Mouse (Mus musculus): ENCODE data around the gene Gfpt1.
"Not testable (repeated sequence)": the region's sequence is repeated elsewhere in the genome, so short reads cannot be mapped to it uniquely, and the experiment has no call there.

Gfpt1 gene

DNA sequence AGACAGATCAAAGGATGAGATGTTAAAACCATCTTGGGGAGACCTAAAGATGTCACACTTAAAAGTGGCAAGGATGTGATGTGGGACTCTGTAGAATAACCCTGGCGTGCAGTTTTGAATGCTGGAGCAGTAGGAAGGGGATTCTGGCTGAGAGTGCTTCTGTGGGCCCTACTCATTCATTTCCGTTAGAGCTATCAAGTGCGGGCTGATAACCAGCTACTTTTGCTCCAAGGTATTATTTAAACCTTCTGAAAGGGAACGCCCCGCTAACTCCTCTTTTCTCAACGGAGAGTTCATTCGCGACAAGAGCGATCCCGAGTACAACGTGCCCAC lies 676 bp upstream of the Gfpt1 start:
- DNase-seq (ENCODE audit: low spot score in 2 of 2), result no peak

GRCm38 (mm10) chr6:87043131-87043516 lies 478 bp downstream of the Gfpt1 start:
- DNase-seq (ENCODE audit: low spot score in 2 of 2), result no peak

DNA sequence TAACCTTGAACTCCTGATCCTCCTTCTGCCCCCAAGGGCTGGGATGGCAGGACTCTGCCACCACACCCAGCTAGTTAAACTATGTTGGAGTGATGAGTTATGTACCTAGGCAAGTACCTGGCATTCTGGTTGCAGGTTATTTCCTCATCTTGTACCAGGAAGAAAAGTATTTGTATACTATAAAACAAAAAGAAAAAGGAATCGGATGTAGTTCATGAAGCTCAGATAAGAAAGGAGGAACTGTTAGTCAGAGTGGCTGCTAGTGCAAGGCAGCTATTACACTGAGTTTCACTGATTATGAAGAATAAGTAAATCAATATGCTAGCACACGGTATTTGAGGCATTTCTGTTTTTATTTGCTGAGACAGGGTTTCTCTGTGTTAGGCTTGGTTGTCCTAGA lies 2.2 kb downstream of the Gfpt1 start:
- no peak for DNase-seq (ENCODE audit: low spot score in 2 of 2)

- DNase-seq (ENCODE audit: low spot score in 2 of 2), result no peak
Measured at GRCm38 (mm10) chr6:87045507-87045906, 2.9 kb downstream of the Gfpt1 start.

DNA sequence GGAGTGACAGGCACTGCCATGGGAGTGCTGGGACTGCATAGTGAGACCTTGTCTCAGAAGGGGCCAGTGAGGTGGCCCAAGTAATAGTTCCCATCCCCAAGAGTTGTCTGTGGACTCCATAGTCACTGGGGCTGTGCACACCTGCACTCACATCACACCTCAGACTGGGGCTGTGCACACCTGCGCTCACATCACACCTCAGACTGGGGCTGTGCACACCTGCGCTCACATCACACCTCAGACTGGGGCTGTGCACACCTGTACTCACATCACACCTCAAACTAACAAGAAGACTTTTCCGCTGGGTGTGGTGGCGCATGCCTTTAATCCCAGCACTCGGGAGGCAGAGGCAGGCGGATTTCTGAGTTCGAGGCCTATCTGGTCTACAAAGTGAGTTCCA lies 6.1 kb downstream of the Gfpt1 start:
- not testable (repeated sequence) for DNase-seq (ENCODE audit: low spot score in 2 of 2)

DNA sequence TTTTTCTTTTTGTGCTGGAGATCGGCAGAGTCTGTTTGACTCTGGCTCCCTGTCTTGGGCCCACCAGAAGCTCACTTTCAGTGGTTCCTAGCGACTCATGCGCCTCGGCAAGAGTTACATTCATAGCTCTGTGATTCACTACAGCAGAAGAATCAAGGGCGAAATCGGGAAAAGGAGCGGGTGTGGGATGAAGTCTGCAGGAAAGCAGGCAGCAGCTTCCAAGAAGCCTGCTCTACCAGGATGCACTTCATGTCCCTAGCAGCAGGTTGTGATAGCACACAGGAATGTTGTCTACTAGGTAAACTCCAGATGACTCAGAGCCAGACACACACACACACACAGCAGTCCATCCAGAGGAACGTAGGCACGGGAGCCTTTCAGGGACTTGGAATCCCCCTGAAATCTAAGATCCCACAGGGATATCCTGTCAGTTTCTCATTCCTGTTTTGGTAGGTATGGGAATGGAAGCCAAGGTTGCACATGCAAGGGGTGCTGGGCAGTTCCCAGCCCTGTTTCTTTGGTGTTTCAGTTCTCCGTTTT lies 9.3 kb downstream of the Gfpt1 start:
- no peak for DNase-seq (ENCODE audit: low spot score in 2 of 2)

GRCm38 (mm10) chr6:87054193-87054592 lies 11.5 kb downstream of the Gfpt1 start:
- no peak for DNase-seq (ENCODE audit: low spot score in 2 of 2)

DNA sequence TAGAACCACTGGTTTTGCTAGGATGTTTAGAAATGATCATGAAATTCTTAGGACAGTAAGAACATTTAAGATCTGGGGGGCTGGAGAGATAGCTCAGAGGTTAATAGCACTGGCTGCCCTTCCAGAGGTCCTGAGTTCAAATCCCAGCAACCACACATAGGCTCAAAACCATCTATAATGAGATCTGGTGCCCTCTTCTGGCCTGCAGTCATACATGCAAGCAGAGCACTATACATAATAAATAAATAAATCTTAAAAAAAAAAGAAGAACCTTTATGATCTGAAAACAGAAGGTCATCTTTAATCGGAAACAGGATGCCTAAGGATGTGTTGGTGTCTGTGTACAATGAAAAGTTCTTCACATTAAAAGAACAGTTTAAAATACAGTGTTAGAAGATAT lies 17.1 kb downstream of the Gfpt1 start:
- DNase-seq (ENCODE audit: low spot score in 2 of 2), result no peak

DNA sequence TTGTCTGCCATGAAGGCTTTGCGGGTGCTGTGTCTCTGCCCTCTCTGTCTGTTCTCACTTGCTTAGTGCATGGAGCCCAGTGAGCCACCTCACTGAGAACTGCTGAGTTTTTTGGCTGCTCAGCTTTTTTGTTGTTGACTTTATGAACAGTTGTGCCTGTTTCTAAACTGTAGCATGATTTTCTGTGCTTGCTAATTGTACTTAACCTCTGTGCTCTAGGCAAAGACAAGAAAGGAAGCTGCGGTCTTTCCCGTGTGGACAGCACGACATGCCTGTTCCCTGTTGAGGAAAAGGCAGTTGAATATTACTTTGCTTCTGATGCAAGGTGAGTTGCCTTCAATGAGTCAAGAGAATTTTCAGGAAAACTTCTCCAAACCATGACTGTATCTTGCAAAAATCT lies 20.9 kb downstream of the Gfpt1 start:
- no peak for DNase-seq (ENCODE audit: low spot score in 2 of 2)

GRCm38 (mm10) chr6:87068209-87068608 lies 25.6 kb downstream of the Gfpt1 start:
- DNase-seq (ENCODE audit: low spot score in 2 of 2), result no peak

DNA sequence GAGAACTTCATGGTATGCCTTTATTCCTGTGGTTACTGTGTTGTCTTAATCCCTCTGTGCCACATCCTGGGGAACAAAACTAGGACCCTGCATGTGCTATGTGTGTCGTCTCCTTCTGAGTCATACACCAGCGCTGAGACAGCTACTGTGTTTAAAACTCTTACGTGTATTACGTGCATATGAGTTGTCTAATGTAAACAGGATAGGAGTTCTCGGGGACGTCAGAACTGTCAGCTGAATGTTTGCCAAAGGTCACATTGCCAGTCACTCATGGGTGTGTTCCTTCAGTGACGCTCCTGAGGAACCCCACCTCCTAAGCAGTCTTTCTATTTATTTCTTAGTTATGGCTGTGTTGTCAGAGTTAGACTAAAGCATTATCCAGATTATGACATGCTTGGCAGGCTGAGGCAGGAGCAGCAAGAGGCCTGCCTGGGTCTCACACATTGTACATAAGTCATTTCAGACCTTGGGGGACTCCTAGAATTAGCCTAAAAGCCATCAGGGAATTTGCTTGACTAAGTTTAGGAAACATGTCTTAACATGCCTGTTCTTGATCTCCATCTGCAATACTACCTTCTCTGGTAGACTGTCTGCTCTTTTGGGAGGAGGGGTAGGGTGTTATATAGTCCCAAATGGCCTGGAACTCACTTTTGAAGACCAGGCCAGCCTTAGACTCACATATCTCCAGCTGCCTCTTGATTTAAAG lies 26.7 kb downstream of the Gfpt1 start:
- no peak for DNase-seq (ENCODE audit: low spot score in 2 of 2)

DNA sequence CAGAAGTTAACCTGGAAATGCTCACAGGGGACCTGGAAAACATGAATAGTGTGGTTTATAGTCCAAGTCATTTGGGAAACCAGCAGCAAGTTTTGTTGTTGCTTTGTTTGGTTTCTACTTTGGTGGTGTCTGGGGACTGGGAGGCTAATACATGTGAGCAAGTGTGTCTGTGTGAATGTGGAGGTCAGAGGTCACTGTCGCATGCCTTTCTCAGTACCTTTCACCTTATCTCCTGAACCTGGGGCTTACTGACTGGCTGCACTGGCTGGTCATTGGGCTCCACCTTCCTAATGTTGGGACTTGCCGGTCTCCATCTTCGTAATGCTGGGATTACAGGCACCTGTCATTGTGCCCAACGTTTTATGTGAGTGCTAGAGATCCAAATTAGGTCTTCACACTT lies 28.0 kb downstream of the Gfpt1 start:
- DNase-seq (ENCODE audit: low spot score in 2 of 2), result no peak

- no peak for DNase-seq (ENCODE audit: low spot score in 2 of 2)
Measured at GRCm38 (mm10) chr6:87072759-87073158, 30.1 kb downstream of the Gfpt1 start.

- DNase-seq (ENCODE audit: low spot score in 2 of 2), result peak in 1 of 2 experiments; percentile 28
Measured at GRCm38 (mm10) chr6:87075092-87075685, 32.5 kb downstream of the Gfpt1 start.

- no peak for DNase-seq (ENCODE audit: low spot score in 2 of 2)
Measured at GRCm38 (mm10) chr6:87079457-87079856, 36.8 kb downstream of the Gfpt1 start.

DNA sequence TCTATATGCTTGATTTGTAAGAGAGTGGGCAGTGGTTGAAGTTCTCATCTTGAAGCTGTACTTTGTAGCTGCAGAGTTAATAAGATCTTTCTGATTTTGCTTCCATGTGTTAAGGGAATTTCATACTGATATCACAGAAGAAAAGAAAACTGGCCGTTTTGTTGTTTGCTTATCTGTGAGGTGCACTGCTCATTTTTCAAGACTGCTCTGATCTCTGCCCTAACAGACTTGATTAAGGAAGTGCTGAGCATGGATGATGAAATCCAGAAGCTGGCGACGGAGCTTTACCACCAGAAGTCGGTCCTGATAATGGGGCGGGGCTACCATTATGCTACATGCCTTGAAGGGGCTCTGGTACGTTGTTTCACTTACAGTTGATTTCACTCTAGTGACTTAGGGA lies 42.4 kb downstream of the Gfpt1 start:
- no peak for DNase-seq (ENCODE audit: low spot score in 2 of 2)

GRCm38 (mm10) chr6:87088356-87088755 lies 45.7 kb downstream of the Gfpt1 start:
- no peak for DNase-seq (ENCODE audit: low spot score in 2 of 2)

- no peak for DNase-seq (ENCODE audit: low spot score in 2 of 2)
Measured at GRCm38 (mm10) chr6:87090877-87091276, 48.2 kb downstream of the Gfpt1 start.

- no peak for DNase-seq (ENCODE audit: low spot score in 2 of 2)
Measured at GRCm38 (mm10) chr6:87092476-87092875, 49.8 kb downstream of the Gfpt1 start.

DNA sequence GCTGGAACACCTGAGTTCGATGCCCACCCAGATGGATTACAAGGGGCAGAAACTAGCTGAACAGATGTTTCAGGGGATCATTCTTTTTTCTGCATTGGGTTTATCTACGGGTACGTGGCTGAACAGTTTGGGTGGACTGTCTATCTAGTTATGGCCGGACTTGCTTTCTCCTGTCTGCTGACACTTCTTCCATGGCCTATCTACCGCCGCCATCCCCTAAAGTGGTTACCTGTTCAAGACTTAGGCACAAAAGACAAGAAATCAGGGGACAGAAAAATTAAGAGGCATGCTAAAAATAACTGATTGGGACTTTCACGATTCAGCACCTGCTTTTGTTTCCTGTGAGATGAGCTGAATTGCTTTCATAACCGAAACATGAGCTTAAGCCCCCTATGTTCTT lies 51.0 kb downstream of the Gfpt1 start:
- not testable (repeated sequence) for DNase-seq (ENCODE audit: low spot score in 2 of 2)

DNA sequence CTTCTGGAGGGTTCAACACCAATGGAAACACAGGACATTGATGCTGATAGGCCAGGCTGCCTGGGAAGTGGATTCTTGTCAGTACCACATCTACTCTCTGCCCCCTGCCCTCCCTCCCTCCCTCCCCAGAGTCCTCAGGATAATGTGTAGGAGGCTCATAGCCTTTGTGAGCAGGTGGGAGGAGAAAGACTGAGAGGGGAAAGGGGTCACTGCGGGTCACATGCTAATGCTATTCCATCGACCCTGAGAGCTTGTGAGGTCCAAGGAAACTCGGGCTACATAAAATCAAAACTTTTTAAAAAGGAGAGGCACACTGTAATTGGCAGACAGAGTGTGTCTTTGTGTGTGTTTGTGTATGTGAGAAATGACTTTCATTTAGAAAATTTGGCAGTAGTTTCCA lies 56.6 kb downstream of the Gfpt1 start:
- no peak for DNase-seq (ENCODE audit: low spot score in 2 of 2)

- DNase-seq (ENCODE audit: low spot score in 2 of 2), result no peak
Measured at GRCm38 (mm10) chr6:87099671-87100296, 57.1 kb downstream of the Gfpt1 start.

Data from natural killer cell, adult 2 months (primary cell).